In genomic region chr2:37713100-37713499, GRCm38 (mm10) we compare ENCODE assay signal across 20 mouse cellular contexts.
"Had no signal": no experiment of that assay in that cellular context is flagged by ENCODE, and none has a peak within 500 bp of the region (broad histone marks: within the 10 kb centered on the region; RNA-seq: fewer than 3 reads in every experiment).

No protein-coding gene starts in this region.

- H3K4me1 ChIP-seq: lung, embryonic 15.5 days; midbrain, embryonic 13.5 days; midbrain, embryonic 15.5 days; neural tube, embryonic 12.5 days; stomach, embryonic 15.5 days had no signal

- H3K4me3 ChIP-seq: lung, embryonic 15.5 days; megakaryocyte, embryonic 14.5 days; midbrain, embryonic 13.5 days; midbrain, embryonic 15.5 days; neural tube, embryonic 12.5 days; stomach, embryonic 15.5 days had no signal

- H3K27me3 ChIP-seq: lung, embryonic 15.5 days; midbrain, embryonic 13.5 days; midbrain, embryonic 15.5 days; neural tube, embryonic 12.5 days; stomach, embryonic 15.5 days had no signal

- H3K9me3 ChIP-seq: lung, embryonic 15.5 days; megakaryocyte, embryonic 14.5 days; midbrain, embryonic 13.5 days; midbrain, embryonic 15.5 days; neural tube, embryonic 12.5 days; stomach, embryonic 15.5 days had no signal

- H3K36me3 ChIP-seq: lung, embryonic 15.5 days; midbrain, embryonic 13.5 days; midbrain, embryonic 15.5 days; neural tube, embryonic 12.5 days; stomach, embryonic 15.5 days had no signal

- ATAC-seq: liver, postnatal 0 days; lung, postnatal 0 days; midbrain, embryonic 13.5 days; midbrain, embryonic 15.5 days had no signal

- H3K9ac ChIP-seq: liver, postnatal 0 days; lung, embryonic 15.5 days; midbrain, embryonic 13.5 days; midbrain, embryonic 15.5 days; neural tube, embryonic 12.5 days; stomach, embryonic 15.5 days had no signal

- DNase-seq: liver, postnatal 0 days; lung, adult 2 months; lung, postnatal 14 days; lung, postnatal 36 days; retina, postnatal 1 day; right cerebral cortex, adult 18-20 months; right cerebral cortex, postnatal 25 days; right cerebral cortex, postnatal 4 days; thymus, adult 18-20 months; thymus, postnatal 14 days; thymus, postnatal 36 days had no signal

- H3K27ac ChIP-seq: lung, embryonic 15.5 days; macrophage; midbrain, embryonic 13.5 days; midbrain, embryonic 15.5 days; neural tube, embryonic 12.5 days; stomach, embryonic 15.5 days had no signal

- H3K4me2 ChIP-seq: lung, embryonic 15.5 days; midbrain, embryonic 11.5 days; midbrain, embryonic 13.5 days; midbrain, embryonic 15.5 days; neural tube, embryonic 12.5 days; stomach, embryonic 15.5 days had no signal
